Mouse (Mus musculus) stomach, postnatal 0 days (tissue): Measurements from ENCODE around the gene Mdp1. TPM values are rescaled to one million over a fixed set of nuclear protein-coding genes. Genes with fewer than 3 reads are reported as not detected.

Source experiments
- ATAC-seq: fragments of 200-750 bp; cut with Nextera tagmentation; 2 replicates; pipeline ENCODE4 v1.8.0; 2017; ENCODE audit not compliant: low FRiP score, low TSS enrichment
- DNase-seq: peaks from one replicate; pipeline ENCODE4 v3.0.0-alpha.2; 2016; ENCODE audit warnings: low spot score
- H3K27ac ChIP-seq: fragments of 300-500 bp; sonication (generic); replicated peaks from 2 replicates; pipeline ENCODE4 v1.5.1; 2014; ENCODE audit warnings: mild to moderate bottlenecking, control low read depth
- H3K27me3 ChIP-seq: fragments of 300-500 bp; sonication (generic); 2 replicates; pipeline ENCODE4 v1.6.1; 2014; ENCODE audit warnings: low read length; ENCODE audit not compliant: control insufficient read depth, insufficient read depth
- H3K36me3 ChIP-seq: fragments of 300-500 bp; sonication (generic); 2 replicates; pipeline ENCODE4 v1.6.1; 2014; ENCODE audit warnings: low read length, mixed read lengths; ENCODE audit not compliant: control insufficient read depth, insufficient read depth
- H3K4me1 ChIP-seq: fragments of 300-500 bp; sonication (generic); replicated peaks from 2 replicates; pipeline ENCODE4 v1.6.1; 2014; ENCODE audit warnings: antibody characterized with exemption; ENCODE audit not compliant: control insufficient read depth, insufficient read depth
- H3K4me2 ChIP-seq: fragments of 300-500 bp; sonication (generic); replicated peaks from 2 replicates; pipeline ENCODE4 v1.6.1; 2014; ENCODE audit warnings: low read depth, mild to moderate bottlenecking, control low read depth, moderate library complexity
- H3K4me3 ChIP-seq: fragments of 300-500 bp; sonication (generic); 2 replicates; pipeline ENCODE4 v1.5.1; 2014; ENCODE audit warnings: low read depth, low read length, control low read depth
- H3K9ac ChIP-seq: fragments of 300-500 bp; sonication (generic); 2 replicates; pipeline ENCODE4 v1.6.1; 2014; ENCODE audit warnings: mild to moderate bottlenecking, low read length, control low read depth, mixed read lengths
- H3K9me3 ChIP-seq: fragments of 300-500 bp; sonication (generic); 2 replicates; pipeline ENCODE4 v1.6.1; 2016; ENCODE audit warnings: low read length; ENCODE audit not compliant: control insufficient read depth
- CTCF ChIP-seq: IDR thresholded peaks from 2 replicates; pipeline ENCODE4 v1.5.1; 2016; ENCODE audit warnings: antibody characterized with exemption, low read depth, mild to moderate bottlenecking, moderate library complexity
- EP300 ChIP-seq: optimal IDR thresholded peaks from 2 replicates; pipeline ENCODE3; 2016; ENCODE audit warnings: antibody characterized with exemption
- WGBS: fragments of 180-500 bp; shearing (Covaris S2); extraction: QIAGEN DNeasy Blood & Tissue Kit; methylation state at CpG from one replicate; pipeline ENCODE4 v1.1.7; 2014; 5-methylcytosine and 5-hydroxymethylcytosine counted together
- polyA plus RNA-seq: library from polyadenylated mRNA; unstranded; fragments of >200 nt; fragmentation: Nextera tagmentation; extraction: Ambion mirVana; gene quantifications from 2 replicates; pipeline ENCODE4 v1.2.1, GENCODE M21; 2015

The Mdp1 gene
- polyA plus RNA-seq = 46.5 and 50.6 TPM in 2 replicates

GRCm38 (mm10) chr14:55659960-55660573 lies at the start of gene Mdp1:
Gene Mdp1 (minus strand): TSS chr14:55660508.
- Histone ChIP-seq H3K27me3 (no peaks in the 10 kb centered on the region), H3K9me3 (no peaks in the 10 kb centered on the region), H3K9ac (peak within 1 kb of the TSS; percentile 79), H3K36me3 (no peaks in the 10 kb centered on the region; the same call in 1 of the 2 replicates), H3K27ac (peak within 1 kb of the TSS; percentile 75), H3K4me2 (peak within 1 kb of the TSS; percentile 70), H3K4me1 (no peaks in the 10 kb centered on the region; the same call in 1 of the 2 replicates), H3K4me3 (peak within 1 kb of the TSS; percentile 78)
- peak; percentile 71 for TF ChIP-seq EP300
- TF ChIP-seq CTCF = peak; percentile 67
- WGBS = under 1% methylated on average over 39 of the region's 39 CpGs
- ATAC-seq (peak; percentile 92), DNase-seq (peak; percentile 88)

- no peaks in the 10 kb centered on the region; the same call in 1 of the 2 replicates for H3K36me3 ChIP-seq
- H3K9me3 ChIP-seq = no peaks in the 10 kb centered on the region
- peaks cover 3% of the 10 kb centered on the region; the same call in 1 of the 2 replicates for H3K4me1 ChIP-seq
- H3K4me3 ChIP-seq = no peak overlapping the region
- no peak for TF ChIP-seq EP300
- TF ChIP-seq CTCF = no peak
- ATAC-seq (no peak), DNase-seq (no peak)
- 0 out of 2 replicates have a peak overlapping the region, but pooled peaks have one; percentile 11 for H3K4me2 ChIP-seq
- peak overlapping the region; percentile 40; the same call in 1 of the 2 replicates for H3K27ac ChIP-seq
- no peaks in the 10 kb centered on the region for H3K27me3 ChIP-seq
- WGBS = 58% methylated on average over 4 of the region's 4 CpGs
- H3K9ac ChIP-seq = no peak overlapping the region
Observed at GRCm38 (mm10) chr14:55709509-55709908, 49.2 kb upstream of the Mdp1 start.

GRCm38 (mm10) chr14:55707397-55707796 lies 47.1 kb upstream of the Mdp1 start:
- ATAC-seq (no peak), DNase-seq (no peak)
- no peak overlapping the region for H3K4me3 ChIP-seq
- 0 out of 2 replicates have a peak overlapping the region, but pooled peaks have one; percentile 14 for H3K9ac ChIP-seq
- no peaks in the 10 kb centered on the region for H3K4me1 ChIP-seq
- no peak overlapping the region for H3K27ac ChIP-seq
- no peak overlapping the region for H3K4me2 ChIP-seq
- H3K9me3 ChIP-seq = no peaks in the 10 kb centered on the region
- 63% methylated on average over 5 of the region's 5 CpGs for WGBS
- TF ChIP-seq CTCF (no peak), EP300 (no peak)
- H3K27me3 ChIP-seq = no peaks in the 10 kb centered on the region
- H3K36me3 ChIP-seq = no peaks in the 10 kb centered on the region; the same call in 1 of the 2 replicates

GRCm38 (mm10) chr14:55706051-55706600 lies 45.8 kb upstream of the Mdp1 start:
- WGBS = 77% methylated on average over 8 of the region's 8 CpGs
- Histone ChIP-seq H3K36me3 (no peaks in the 10 kb centered on the region; the same call in 1 of the 2 replicates), H3K4me2 (no peak overlapping the region), H3K27ac (0 out of 2 replicates have a peak overlapping the region, but pooled peaks have one; percentile 18), H3K4me3 (no peak overlapping the region), H3K9ac (no peak overlapping the region), H3K9me3 (no peaks in the 10 kb centered on the region), H3K27me3 (no peaks in the 10 kb centered on the region), H3K4me1 (no peaks in the 10 kb centered on the region)
- DNase-seq (peak; percentile 37), ATAC-seq (peak; percentile 75)
- TF ChIP-seq EP300 = no peak
- TF ChIP-seq CTCF = no peak

- no peak for TF ChIP-seq EP300
- no peak for TF ChIP-seq CTCF
Observed at GRCm38 (mm10) chr14:55702761-55703160, 42.5 kb upstream of the Mdp1 start.

GRCm38 (mm10) chr14:55701131-55701530 lies 40.8 kb upstream of the Mdp1 start:
- H3K36me3 ChIP-seq = no peaks in the 10 kb centered on the region
- DNase-seq = no peak
- WGBS = 47% methylated on average over 9 of the region's 9 CpGs
- no peaks in the 10 kb centered on the region for H3K4me1 ChIP-seq
- TF ChIP-seq EP300 = no peak
- no peak for ATAC-seq
- no peak overlapping the region for H3K4me2 ChIP-seq
- no peak overlapping the region for H3K9ac ChIP-seq
- no peak overlapping the region for H3K27ac ChIP-seq
- H3K9me3 ChIP-seq = no peaks in the 10 kb centered on the region
- no peak overlapping the region for H3K4me3 ChIP-seq
- no peaks in the 10 kb centered on the region for H3K27me3 ChIP-seq

More at GRCm38 (mm10) chr14:55702761-55703160, 42.5 kb upstream of the Mdp1 start:
- Histone ChIP-seq H3K4me1 (no peaks in the 10 kb centered on the region), H3K27ac (0 out of 2 replicates have a peak overlapping the region, but pooled peaks have one; percentile 9), H3K36me3 (no peaks in the 10 kb centered on the region; the same call in 1 of the 2 replicates), H3K4me2 (no peak overlapping the region), H3K4me3 (no peak overlapping the region), H3K9ac (no peak overlapping the region), H3K9me3 (no peaks in the 10 kb centered on the region), H3K27me3 (no peaks in the 10 kb centered on the region)
- DNase-seq (no peak), ATAC-seq (no peak)
- 43% methylated on average over 6 of the region's 6 CpGs for WGBS
